In the genomic region with DNA sequence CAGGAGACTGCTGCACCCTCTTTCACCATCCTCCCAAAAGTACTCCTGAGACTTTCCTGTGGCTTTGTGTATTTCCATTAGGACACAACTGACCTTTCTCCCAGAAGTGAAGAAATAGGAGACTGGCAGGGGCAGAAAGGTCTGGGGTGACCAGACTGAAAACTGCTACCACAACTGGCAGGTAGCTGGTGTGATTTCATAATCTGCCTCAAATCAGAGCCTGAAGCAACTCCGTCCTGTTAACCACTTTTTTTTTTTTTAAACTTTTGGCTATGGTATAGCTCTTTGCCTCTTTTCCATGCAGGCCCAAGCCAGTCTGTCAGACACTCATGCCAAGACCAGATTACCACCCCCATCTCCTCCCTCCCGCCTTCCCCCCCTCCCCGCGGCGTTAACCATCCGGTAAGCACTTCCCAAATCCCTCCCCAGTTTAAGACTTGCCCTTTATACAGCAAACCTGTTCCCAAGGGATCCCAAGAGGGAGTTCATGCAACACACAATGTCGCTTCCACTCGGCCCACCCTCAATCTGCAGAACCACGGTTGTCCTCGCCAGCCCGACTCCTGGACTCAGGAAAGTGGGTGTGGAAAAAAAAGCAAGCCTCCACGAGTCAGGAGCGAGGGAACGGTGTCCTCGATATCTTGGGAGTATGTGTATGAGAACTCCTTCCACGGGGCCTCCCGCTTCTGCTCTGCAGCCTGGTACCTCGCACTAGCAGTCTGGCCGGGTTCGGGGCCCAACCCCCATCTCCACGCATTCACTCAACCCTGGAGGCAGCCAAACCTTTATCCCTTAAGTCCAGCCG, we compare ENCODE assay signal across 9 mouse cellular contexts. TPM values are rescaled to one million over a fixed set of nuclear protein-coding genes. Genes with fewer than 3 reads are reported as not detected.
DNase-seq lines count a peak whose midpoint lies in the region; ATAC-seq and TF ChIP-seq lines count a peak whose summit lies in the region.
"Had no signal": no experiment of that assay in that cellular context is flagged by ENCODE, and none has a peak within 500 bp of the region (broad histone marks: within the 10 kb centered on the region; RNA-seq: fewer than 3 reads in every experiment).

No protein-coding gene starts in this region.

- TF ChIP-seq CTCF in layer of hippocampus, adult 2 months (conservative IDR thresholded peaks at IDR 0.05) = no peak
- no peak for TF ChIP-seq CTCF in Patski (IDR thresholded peaks at IDR 0.05)

- peak overlapping the region; percentile 81 for H3K9ac ChIP-seq in forebrain, embryonic 16.5 days (replicated peaks; ENCODE audit: low read depth, low read length)
- H3K9ac ChIP-seq in intestine, embryonic 16.5 days (ENCODE audit: low read depth, low read length) = peak overlapping the region; percentile 94

- peak overlapping the region; percentile 93 for H3K4me3 ChIP-seq in layer of hippocampus, adult 2 months
- H3K4me3 ChIP-seq in forebrain, embryonic 16.5 days (replicated peaks; ENCODE audit: low read length) = peak overlapping the region; percentile 87
- peak overlapping the region; percentile 96 for H3K4me3 ChIP-seq in intestine, embryonic 16.5 days (ENCODE audit: low read length)

- H3K36me3 ChIP-seq in forebrain, embryonic 16.5 days (ENCODE audit: control insufficient read depth, insufficient read depth) = peaks cover 6% of the 10 kb centered on the region
- no peaks in the 10 kb centered on the region; the same call in 1 of the 2 replicates for H3K36me3 ChIP-seq in intestine, embryonic 16.5 days (ENCODE audit: control insufficient read depth, insufficient read depth, low read length)

- POLR2A ChIA-PET in Patski (lab: Charles Lee) = interaction anchor here (0.6 kb wide), 2 partner anchors 95 to 128 kb away, joined by 3 to 6 read pairs; no protein-coding TSS in a partner anchor

- H3K27me3 ChIP-seq in Patski = peaks cover 9% of the 10 kb centered on the region
- H3K27me3 ChIP-seq in forebrain, embryonic 16.5 days (replicated peaks; ENCODE audit: control insufficient read depth, insufficient read depth, low read length) = no peaks in the 10 kb centered on the region
- H3K27me3 ChIP-seq in intestine, embryonic 16.5 days (replicated peaks; ENCODE audit: control insufficient read depth, insufficient read depth, low read length) = no peaks in the 10 kb centered on the region

- H3K27ac ChIP-seq in layer of hippocampus, adult 2 months = peak overlapping the region; percentile 92
- peak overlapping the region; percentile 73 for H3K27ac ChIP-seq in forebrain, embryonic 16.5 days (ENCODE audit: low read length)
- H3K27ac ChIP-seq in intestine, embryonic 16.5 days (ENCODE audit: low read length) = peak overlapping the region; percentile 91

- in situ Hi-C loops in Patski (cut with MboI; ENCODE audit: low pct_unique_long_range_greater_than_20kb) = loop anchor here (5.0 kb wide), 1 partner anchor 34 kb away; the partner anchor contains the start of gene Zpbp2

- 1% methylated on average over 22 of the region's 22 CpGs for WGBS in forebrain, embryonic 16.5 days
- WGBS in intestine, embryonic 16.5 days = 2% methylated on average over 22 of the region's 22 CpGs

- H3K9me3 ChIP-seq in forebrain, embryonic 16.5 days (ENCODE audit: control insufficient read depth, low read length) = no peaks in the 10 kb centered on the region
- no peaks in the 10 kb centered on the region for H3K9me3 ChIP-seq in intestine, embryonic 16.5 days (ENCODE audit: control insufficient read depth, low read length)

- CTCF ChIA-PET in Patski (lab: Charles Lee) = interaction anchor here (1.0 to 3.6 kb wide), 2 partner anchors 11 to 35 kb away, joined by 3 to 11 read pairs; partner anchors contain the start of gene Zpbp2

- DNase-seq in layer of hippocampus, adult 2 months (ENCODE audit: low spot score in 2 of 2) = no peak
- DNase-seq in layer of hippocampus, adult 9-10 months (ENCODE audit: low spot score) = no peak
- no peak for DNase-seq in Patski (ENCODE audit: low read depth, low spot score)
- peak; percentile 15 for DNase-seq in lung, postnatal 36 days
- no peak for DNase-seq in gastrocnemius, postnatal 10 days
- no peak for DNase-seq in B cell, adult 2 months

- peak overlapping the region; percentile 93 for H3K4me2 ChIP-seq in forebrain, embryonic 16.5 days (ENCODE audit: low read length)
- peak overlapping the region; percentile 84 for H3K4me2 ChIP-seq in intestine, embryonic 16.5 days (ENCODE audit: low read depth, low read length)

- ATAC-seq in Patski = peak; percentile 8
- ATAC-seq in forebrain, embryonic 16.5 days = peak; percentile 26
- ATAC-seq in intestine, embryonic 16.5 days = peak; percentile 9

- peaks cover 24% of the 10 kb centered on the region for H3K4me1 ChIP-seq in forebrain, embryonic 16.5 days (replicated peaks; ENCODE audit: control insufficient read depth, insufficient read depth, low read length)
- H3K4me1 ChIP-seq in intestine, embryonic 16.5 days (ENCODE audit: control insufficient read depth, insufficient read depth, low read length) = peaks cover 44% of the 10 kb centered on the region

RNA-seq across cellular contexts. Expression of gene Ormdl3, which starts 0.9 kb away (rescaled TPM):
- 10 to 100 TPM; 51.1 to 55.8 TPM for total RNA-seq in layer of hippocampus, adult 2 months (2021)
- 94.8 TPM for polyA plus RNA-seq in Patski (2021)
- polyA plus RNA-seq in forebrain, embryonic 16.5 days (2015; fragmentation: Nextera tagmentation; extraction: Ambion mirVana) = 122 and 127 TPM in 2 replicates
- polyA plus RNA-seq in intestine, embryonic 16.5 days (2015; fragmentation: Nextera tagmentation; extraction: Ambion mirVana) = 62.9 and 65.2 TPM in 2 replicates
- total RNA-seq in gastrocnemius, postnatal 10 days (2021) = 10 to 100 TPM; 20.4 to 23.1 TPM

RNA-seq across cellular contexts. Expression of gene Lrrc3c, which starts 11.8 kb away (rescaled TPM):
- total RNA-seq in layer of hippocampus, adult 2 months (2021) = not detected
- polyA plus RNA-seq in Patski (2021) = not detected
- polyA plus RNA-seq in forebrain, embryonic 16.5 days (2015; fragmentation: Nextera tagmentation; extraction: Ambion mirVana) = not detected in 2 replicates
- polyA plus RNA-seq in intestine, embryonic 16.5 days (2015; fragmentation: Nextera tagmentation; extraction: Ambion mirVana) = not detected in 2 replicates
- total RNA-seq in gastrocnemius, postnatal 10 days (2021) = not detected
- total RNA-seq: layer of hippocampus, postnatal 36 days had no signal

RNA-seq across cellular contexts. Expression of gene Zpbp2, which starts 35.4 kb away (rescaled TPM):
- not detected for total RNA-seq in layer of hippocampus, adult 2 months (2021)
- 0.98 TPM for polyA plus RNA-seq in Patski (2021)
- 0.25 TPM in 1 of 2 replicates, not detected in the other for polyA plus RNA-seq in forebrain, embryonic 16.5 days (2015; fragmentation: Nextera tagmentation; extraction: Ambion mirVana)
- polyA plus RNA-seq in intestine, embryonic 16.5 days (2015; fragmentation: Nextera tagmentation; extraction: Ambion mirVana) = 0.92 and 1.0 TPM in 2 replicates
- not detected for total RNA-seq in gastrocnemius, postnatal 10 days (2021)
- total RNA-seq: layer of hippocampus, postnatal 36 days had no signal

RNA-seq across cellular contexts. Expression of gene Gm12355, which starts 39.2 kb away (rescaled TPM):
- 10 to 100 TPM; 11.4 to 11.5 TPM for total RNA-seq in layer of hippocampus, adult 2 months (2021)
- 16.4 TPM for polyA plus RNA-seq in Patski (2021)
- polyA plus RNA-seq in forebrain, embryonic 16.5 days (2015; fragmentation: Nextera tagmentation; extraction: Ambion mirVana) = 0.61 and 1.0 TPM in 2 replicates
- 0.33 and 0.57 TPM in 2 replicates for polyA plus RNA-seq in intestine, embryonic 16.5 days (2015; fragmentation: Nextera tagmentation; extraction: Ambion mirVana)
- 10 to 100 TPM in 1 of 2 experiments, 1 to 10 TPM in 1; 8.2 to 10.3 TPM for total RNA-seq in gastrocnemius, postnatal 10 days (2021)

RNA-seq across cellular contexts. Expression of gene Gsdma3, which starts 39.9 kb away (rescaled TPM):
- not detected for total RNA-seq in layer of hippocampus, adult 2 months (2021)
- polyA plus RNA-seq in Patski (2021) = not detected
- not detected in 2 replicates for polyA plus RNA-seq in forebrain, embryonic 16.5 days (2015; fragmentation: Nextera tagmentation; extraction: Ambion mirVana)
- not detected in 2 replicates for polyA plus RNA-seq in intestine, embryonic 16.5 days (2015; fragmentation: Nextera tagmentation; extraction: Ambion mirVana)
- under 1 TPM; 0.45 to 0.47 TPM for total RNA-seq in gastrocnemius, postnatal 10 days (2021)
